Mouse (Mus musculus): ENCODE measurements at regions not wholly inside any gene's neighbourhood (a gene's known extent, or its start where the extent isn't known, plus 50 kb on each side); places are given as distances from the start of the nearest gene placed in this dataset.
"Not testable (repeated sequence)": the region's sequence is repeated elsewhere in the genome, so short reads cannot be mapped to it uniquely, and the experiment has no call there.

- no peak for DNase-seq (ENCODE audit: extremely low read depth, low read depth)
Observed at GRCm38 (mm10) chr16:82899611-82900010, 71.4 kb downstream of the Gm21833 start.

GRCm38 (mm10) chr16:82920533-82920932, 92.4 kb downstream of the Gm21833 start:
- DNase-seq (ENCODE audit: extremely low read depth, low read depth), result no peak

- DNase-seq (ENCODE audit: extremely low read depth, low read depth), result not testable (repeated sequence)
Observed at GRCm38 (mm10) chr16:82958951-82959350, 130.8 kb downstream of the Gm21833 start.

GRCm38 (mm10) chr16:82991705-82992104, 163.5 kb downstream of the Gm21833 start:
- DNase-seq (ENCODE audit: extremely low read depth, low read depth), result no peak

GRCm38 (mm10) chr16:82997861-82998260, 169.7 kb downstream of the Gm21833 start:
- no peak for DNase-seq (ENCODE audit: extremely low read depth, low read depth)

GRCm38 (mm10) chr16:83021311-83021710, 193.1 kb downstream of the Gm21833 start:
- no peak for DNase-seq (ENCODE audit: extremely low read depth, low read depth)

- no peak for DNase-seq (ENCODE audit: extremely low read depth, low read depth)
Observed at GRCm38 (mm10) chr16:83063423-83063822, 235.2 kb downstream of the Gm21833 start.

GRCm38 (mm10) chr16:83071488-83071887, 243.3 kb downstream of the Gm21833 start:
- DNase-seq (ENCODE audit: extremely low read depth, low read depth), result no peak

GRCm38 (mm10) chr16:83092059-83092458, 263.9 kb downstream of the Gm21833 start:
- DNase-seq (ENCODE audit: extremely low read depth, low read depth), result no peak

- no peak for DNase-seq (ENCODE audit: extremely low read depth, low read depth)
Observed at GRCm38 (mm10) chr16:83111128-83111527, 282.9 kb downstream of the Gm21833 start.

GRCm38 (mm10) chr16:83131876-83132275, 303.7 kb downstream of the Gm21833 start:
- peak; percentile 2 for DNase-seq (ENCODE audit: extremely low read depth, low read depth)

- no peak for DNase-seq (ENCODE audit: extremely low read depth, low read depth)
Observed at GRCm38 (mm10) chr16:83173021-83173420, 344.8 kb downstream of the Gm21833 start.

GRCm38 (mm10) chr16:83193441-83193953, 365.3 kb downstream of the Gm21833 start:
- DNase-seq (ENCODE audit: extremely low read depth, low read depth), result no peak

- DNase-seq (ENCODE audit: extremely low read depth, low read depth), result no peak
Observed at GRCm38 (mm10) chr16:83197812-83198211, 369.6 kb downstream of the Gm21833 start.

Measured in MEL-GATA-1-ER (cell line).